Mouse (Mus musculus) heart, postnatal 36 days (tissue): ENCODE measurements at regions not wholly inside any gene's neighbourhood (a gene's known extent, or its start where the extent isn't known, plus 50 kb on each side); places are given as distances from the start of the nearest gene placed in this dataset.

Experiments
- DNase-seq, 2 experiments: peaks; one replicate each; pipeline ENCODE4 v3.0.0; 2021 to 2022
- intact Hi-C: fragments of 180-260 bp; cut with DNase I; formaldehyde crosslinking; loops from one replicate; pipeline ENCODE4 v1.15.1; 2025

DNA sequence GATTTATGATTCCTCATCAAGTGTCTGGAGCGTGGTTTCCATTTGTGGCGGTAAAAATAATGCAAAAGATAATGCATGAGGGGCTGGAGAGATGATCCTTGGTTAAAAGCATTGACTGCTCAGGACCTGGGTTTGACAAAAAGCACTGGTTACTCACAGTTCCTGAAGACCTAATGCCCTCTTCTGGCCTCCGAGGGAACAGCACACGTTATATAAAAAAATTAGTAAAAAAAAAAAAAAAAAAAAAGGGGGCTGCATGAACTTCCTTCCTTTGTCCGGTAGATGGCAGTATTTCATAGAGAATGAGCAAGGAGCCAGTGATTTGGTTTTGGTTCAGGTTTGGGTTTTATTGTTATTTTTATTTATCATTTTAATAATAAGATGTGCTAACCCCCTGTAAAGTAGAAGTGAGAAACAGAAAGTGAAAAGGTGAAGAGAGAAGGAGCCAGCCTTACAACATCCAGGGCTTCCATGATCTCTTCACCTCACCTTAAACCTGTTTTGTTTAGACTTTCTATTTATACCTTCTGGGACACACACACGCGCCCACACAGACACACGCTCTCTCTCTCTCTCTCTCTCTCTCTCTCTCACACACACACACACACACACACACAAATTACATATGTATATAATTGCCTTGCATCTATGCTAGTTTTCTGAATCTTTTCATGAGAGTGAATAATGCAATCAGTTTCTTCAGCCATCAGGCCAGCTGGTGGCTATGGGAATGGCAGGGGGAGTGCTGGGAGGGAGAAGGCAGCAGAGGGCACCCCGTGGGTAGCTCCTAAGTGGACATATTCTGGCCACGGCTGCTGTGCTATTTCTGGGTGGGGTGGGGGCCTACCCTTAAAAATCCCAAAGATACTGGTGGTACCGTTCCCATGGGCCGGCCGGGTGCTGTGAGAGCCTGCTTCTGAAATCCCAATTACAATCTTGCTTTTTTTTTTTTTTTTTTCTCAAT, 230.0 kb downstream of the Poteg start:
- intact Hi-C loops: no loop called here
- DNase-seq: peak; percentile 5 to 9

DNA sequence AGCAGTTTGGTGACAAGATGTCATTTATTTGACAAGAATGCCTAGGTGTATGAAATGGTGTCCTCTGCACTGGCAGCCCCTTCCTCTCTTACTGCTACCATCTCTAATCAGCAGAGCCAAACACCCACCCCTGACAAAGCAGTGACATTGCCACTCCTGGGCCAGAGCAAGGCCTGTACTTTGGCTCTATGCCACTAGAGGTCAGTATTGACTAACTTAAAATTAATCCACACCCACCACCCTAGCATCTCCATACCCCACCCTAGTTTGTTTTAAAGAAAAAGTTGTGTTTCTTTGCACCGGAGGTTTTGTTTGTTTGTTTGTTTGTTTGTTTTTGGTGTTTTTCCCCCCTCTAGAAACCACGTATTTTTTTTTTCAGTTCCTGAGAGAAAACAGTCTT, 231.7 kb downstream of the Poteg start:
- DNase-seq: no peak
- intact Hi-C loops: no loop called here

DNA sequence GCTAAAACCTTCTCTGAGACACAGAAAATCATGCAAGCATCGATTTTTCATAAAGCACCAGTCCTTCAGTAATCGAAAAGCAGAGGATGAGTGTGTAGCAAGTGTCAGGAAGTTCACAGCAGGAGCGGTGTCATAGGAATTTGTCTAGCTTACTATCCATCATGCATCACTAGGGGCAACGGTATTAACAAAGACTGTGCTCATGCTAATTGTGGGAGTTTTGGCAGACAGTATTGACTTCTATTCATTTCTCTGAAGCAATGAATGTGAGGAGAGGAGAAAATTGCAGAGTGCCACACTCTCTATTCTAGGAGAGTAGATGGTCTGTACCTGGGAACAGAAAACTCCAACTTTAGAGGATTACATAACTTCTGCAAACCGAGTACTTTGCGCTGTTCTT, 274.5 kb downstream of the Poteg start:
- intact Hi-C loops: no loop called here
- no peak for DNase-seq

DNA sequence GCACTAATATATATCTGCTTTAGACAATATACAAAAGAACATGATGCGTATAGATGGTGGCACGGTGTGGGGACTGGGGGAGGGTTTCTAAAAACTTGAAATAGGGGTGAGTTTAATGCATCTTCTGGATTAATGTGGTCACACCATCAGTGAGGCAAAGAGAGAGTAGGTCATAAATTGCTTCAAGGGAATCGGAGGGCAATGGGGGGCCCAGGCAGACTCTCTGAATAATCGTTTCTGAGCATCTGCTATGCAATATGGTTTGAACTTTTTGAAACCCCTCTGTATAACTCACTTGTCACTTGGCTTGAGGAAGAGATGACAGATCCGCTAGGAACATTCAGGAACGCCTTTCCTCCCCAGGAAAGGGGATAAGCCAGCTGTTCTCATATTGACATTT, 322.8 kb downstream of the Poteg start:
- DNase-seq: no peak
- intact Hi-C loops: no loop called here

DNA sequence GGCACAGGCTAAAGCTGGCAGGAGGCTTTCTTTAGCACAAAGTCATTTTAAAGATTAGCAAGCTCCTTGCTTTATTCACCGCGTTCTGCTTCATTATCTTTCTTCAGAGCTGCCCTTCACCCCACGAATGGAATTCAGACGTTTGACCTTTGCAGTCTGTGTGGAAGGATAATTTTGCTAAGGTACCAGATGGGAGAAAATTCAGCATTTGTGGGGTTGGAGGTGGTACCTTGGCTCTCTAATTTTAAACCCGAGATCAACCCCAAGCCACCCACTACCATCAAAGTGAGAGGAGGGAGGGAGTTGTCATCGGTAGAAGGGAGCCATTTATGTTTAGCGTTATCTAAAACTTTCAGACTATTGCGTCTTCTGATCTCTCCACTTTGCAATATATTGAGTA, 323.3 kb downstream of the Poteg start:
- no peak for DNase-seq
- intact Hi-C loops: no loop called here

DNA sequence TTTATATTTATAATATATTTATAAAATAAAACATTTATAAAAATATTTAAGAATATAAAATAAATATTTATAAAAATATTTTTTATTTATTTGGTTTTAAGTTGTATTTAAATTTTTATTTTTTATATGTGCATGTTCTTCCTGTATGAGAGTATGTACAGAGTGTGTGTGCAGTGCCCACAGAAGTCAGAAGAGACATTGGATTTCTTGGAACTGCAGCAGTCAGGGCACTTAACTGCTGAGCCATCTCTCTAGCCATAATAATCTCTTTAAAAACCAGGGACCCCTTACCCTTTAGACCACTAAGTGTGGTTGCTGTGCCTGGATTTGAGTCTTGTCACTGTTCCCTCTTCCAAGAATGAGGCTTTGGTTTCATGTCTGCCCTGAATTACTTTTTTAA, 323.8 kb downstream of the Poteg start:
- intact Hi-C loops: no loop called here
- DNase-seq: no peak

DNA sequence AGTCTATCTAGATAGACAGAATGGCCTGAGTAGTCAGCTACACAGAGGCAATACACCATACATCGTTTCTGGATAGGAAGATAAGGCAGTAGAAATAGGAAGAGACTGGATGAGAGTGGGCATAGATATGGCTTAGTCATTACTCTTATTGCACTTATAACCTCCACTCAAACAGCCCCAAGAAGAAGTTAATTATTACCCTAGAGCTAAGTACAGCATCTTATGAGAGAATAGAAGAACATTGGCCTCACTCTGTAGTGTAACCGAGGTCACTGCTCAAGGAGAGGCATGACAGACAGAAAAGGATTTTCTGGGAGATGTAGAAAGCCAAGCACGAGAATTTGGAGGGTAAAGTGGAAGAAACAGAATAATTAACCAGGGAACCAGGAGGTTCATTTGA, 331.5 kb downstream of the Poteg start:
- DNase-seq: no peak
- intact Hi-C loops: no loop called here
